Mouse (Mus musculus) fat pad, adult 2 months (tissue): ENCODE measurements at regions not wholly inside any gene's neighbourhood (a gene's known extent, or its start where the extent isn't known, plus 50 kb on each side); places are given as distances from the start of the nearest gene placed in this dataset.

Source experiments
- DNase-seq: peaks from one replicate; pipeline ENCODE4 v3.0.0-alpha.2; 2011; ENCODE audit warnings: low read depth, low spot score; ENCODE audit errors: extremely low read depth

GRCm38 (mm10) chr10:44744221-44744620 is 215.9 kb upstream of the Prdm1 start:
- no peak for DNase-seq

GRCm38 (mm10) chr10:44733641-44734040 is 205.3 kb upstream of the Prdm1 start:
- DNase-seq: no peak

GRCm38 (mm10) chr10:44730721-44731120 is 202.4 kb upstream of the Prdm1 start:
- DNase-seq: peak; percentile 68

- no peak for DNase-seq
Observed at GRCm38 (mm10) chr10:44728963-44729362, 200.7 kb upstream of the Prdm1 start.

- no peak for DNase-seq
Observed at GRCm38 (mm10) chr10:44724575-44724974, 196.3 kb upstream of the Prdm1 start.

- no peak for DNase-seq
Observed at GRCm38 (mm10) chr10:44723845-44724244, 195.5 kb upstream of the Prdm1 start.

- DNase-seq: no peak
Observed at GRCm38 (mm10) chr10:44723321-44723720, 195.0 kb upstream of the Prdm1 start.

- no peak for DNase-seq
Observed at GRCm38 (mm10) chr10:44721670-44722069, 193.4 kb upstream of the Prdm1 start.

- DNase-seq: no peak
Observed at GRCm38 (mm10) chr10:44716612-44717011, 188.3 kb upstream of the Prdm1 start.

GRCm38 (mm10) chr10:44715902-44716301 is 187.6 kb upstream of the Prdm1 start:
- DNase-seq: no peak

GRCm38 (mm10) chr10:44708830-44709229 is 180.5 kb upstream of the Prdm1 start:
- DNase-seq: no peak

GRCm38 (mm10) chr10:44704143-44704542 is 175.8 kb upstream of the Prdm1 start:
- DNase-seq: no peak

- no peak for DNase-seq
Observed at GRCm38 (mm10) chr10:44702108-44702507, 173.8 kb upstream of the Prdm1 start.

GRCm38 (mm10) chr10:44699988-44700537 is 171.8 kb upstream of the Prdm1 start:
- DNase-seq: no peak

- no peak for DNase-seq
Observed at GRCm38 (mm10) chr10:44697966-44698365, 169.7 kb upstream of the Prdm1 start.

- no peak for DNase-seq
Observed at GRCm38 (mm10) chr10:44696973-44697372, 168.7 kb upstream of the Prdm1 start.

- no peak for DNase-seq
Observed at GRCm38 (mm10) chr10:44691590-44692327, 163.5 kb upstream of the Prdm1 start.

- no peak for DNase-seq
Observed at GRCm38 (mm10) chr10:44688555-44688954, 160.3 kb upstream of the Prdm1 start.

GRCm38 (mm10) chr10:44686055-44686454 is 157.8 kb upstream of the Prdm1 start:
- DNase-seq: no peak

GRCm38 (mm10) chr10:44685215-44685614 is 156.9 kb upstream of the Prdm1 start:
- DNase-seq: no peak

- no peak for DNase-seq
Observed at GRCm38 (mm10) chr10:44676506-44676905, 148.2 kb upstream of the Prdm1 start.

GRCm38 (mm10) chr10:44665509-44666144 is 137.3 kb upstream of the Prdm1 start:
- DNase-seq: peak; percentile 97
